Mouse (Mus musculus) hindlimb bud, embryonic 11.5 days (tissue): Measurements from ENCODE around the gene Psmd9.

ENCODE experiments used
- DNase-seq: peaks from one replicate; pipeline ENCODE4 v3.0.0-alpha.2; 2012; ENCODE audit warnings: low read depth, low spot score; ENCODE audit errors: extremely low spot score

Psmd9 gene

GRCm38 (mm10) chr5:123235731-123236130, 66.5 kb downstream of the Psmd9 start:
- no peak for DNase-seq

DNA sequence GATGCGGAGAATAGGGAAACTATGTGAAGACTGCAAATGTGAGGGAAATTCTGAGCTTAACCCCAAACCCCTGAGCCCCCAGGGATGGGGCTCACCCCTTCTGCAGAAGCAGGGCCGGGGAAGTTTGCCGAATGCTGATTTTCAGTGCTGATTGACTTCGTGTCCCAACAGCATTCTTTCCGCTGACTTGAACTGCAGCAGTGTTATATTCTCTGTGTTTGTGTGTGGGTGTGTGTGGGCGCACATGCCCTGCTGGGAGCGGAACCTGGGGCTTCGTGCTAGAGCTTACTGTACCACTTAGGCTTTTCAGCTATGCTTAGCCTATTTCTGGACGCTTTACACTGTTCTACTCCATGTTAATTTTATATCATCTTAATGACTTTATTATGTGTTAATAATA, 67.2 kb downstream of the Psmd9 start:
- no peak for DNase-seq

GRCm38 (mm10) chr5:123239501-123239900, 70.3 kb downstream of the Psmd9 start:
- DNase-seq: no peak

DNA sequence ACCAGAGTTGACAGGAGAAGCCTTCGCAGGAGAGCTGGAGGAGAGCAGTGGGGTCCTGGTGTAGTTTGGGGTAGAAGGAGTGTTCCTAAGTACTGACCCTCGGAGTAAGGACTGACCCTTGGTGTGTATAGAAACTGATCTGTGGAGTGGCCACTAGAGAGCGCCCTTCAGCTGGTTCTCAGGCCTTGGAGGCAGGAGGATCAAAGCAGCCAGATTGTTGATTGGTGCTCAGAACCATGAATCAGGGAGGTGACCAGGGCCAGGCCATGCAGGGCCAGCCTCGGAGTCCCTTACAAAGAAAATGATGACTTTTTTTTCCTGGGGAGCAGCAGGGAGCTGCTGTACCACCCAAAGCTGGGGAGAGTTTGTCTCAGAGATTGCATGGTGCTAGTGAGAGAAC, 76.3 kb downstream of the Psmd9 start:
- no peak for DNase-seq

- DNase-seq: no peak
These were observed 82.2 kb downstream of the Psmd9 start for GRCm38 (mm10) chr5:123251390-123251789.

DNA sequence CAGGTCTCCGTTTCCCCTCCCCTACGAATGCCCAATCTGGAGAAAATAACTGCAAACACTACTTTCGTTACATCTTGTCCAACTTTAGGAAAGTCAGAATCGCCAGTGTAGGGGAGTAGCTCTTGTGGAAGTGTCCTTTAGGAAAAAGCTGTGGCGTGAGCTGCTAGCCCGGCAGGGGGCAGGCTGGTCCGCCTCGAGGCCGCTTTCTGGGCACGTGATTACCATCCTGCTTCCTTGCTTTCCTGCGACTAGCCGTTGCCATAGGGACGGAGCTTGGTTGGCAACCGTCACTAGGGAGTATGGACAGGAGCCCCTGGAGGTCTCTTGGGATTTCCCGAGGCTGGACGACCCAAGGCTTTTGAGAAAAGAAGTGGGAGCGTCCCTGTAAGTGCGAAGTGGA, 82.6 kb downstream of the Psmd9 start, which contains the start of gene Wdr66:
Wdr66 (plus strand) TSS at position 269 of the 400 bp plus-strand sequence.
- peak; percentile 79 for DNase-seq

DNA sequence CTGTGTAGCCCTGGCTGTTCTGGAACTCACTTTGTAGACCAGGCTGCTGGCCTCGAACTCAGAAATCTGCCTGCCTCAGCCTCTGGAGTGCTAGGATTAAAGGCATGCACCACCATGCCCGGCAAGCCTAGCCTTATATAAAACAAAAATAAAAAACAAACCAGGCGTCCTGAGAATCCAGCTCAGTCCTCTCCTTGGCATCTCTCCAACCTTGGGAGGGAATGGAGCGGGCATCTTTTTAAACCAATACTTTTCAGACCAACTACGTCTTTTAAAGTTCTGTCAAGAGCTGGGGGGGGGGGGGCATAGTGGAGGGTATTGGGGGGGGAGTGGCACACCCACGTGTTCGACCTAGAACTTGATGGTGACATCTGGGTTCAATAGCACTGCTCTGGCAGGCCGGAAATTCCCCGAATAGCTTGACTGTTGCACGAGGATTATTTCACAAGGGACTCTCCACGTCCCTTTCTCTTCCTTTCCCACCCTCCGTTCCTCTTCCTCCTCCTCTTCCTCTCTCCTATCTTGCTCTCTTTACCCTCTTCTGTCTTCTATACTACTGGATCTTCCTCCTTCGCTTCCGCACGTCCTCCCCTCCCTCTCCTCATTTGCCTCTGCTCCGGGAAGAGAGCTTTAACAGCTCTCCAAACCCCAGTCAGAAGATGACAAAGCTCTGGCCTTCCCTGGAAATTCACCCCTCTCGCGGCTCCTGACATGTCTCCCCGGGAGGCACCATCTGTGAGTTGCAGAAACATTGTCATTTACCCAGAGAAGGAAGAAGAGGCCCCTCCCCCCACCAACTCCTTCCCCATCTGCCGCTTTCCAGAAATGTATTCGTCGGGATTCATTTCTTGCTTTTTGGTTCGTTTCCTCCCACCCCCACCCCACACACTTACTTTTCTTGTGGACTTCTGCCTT, 87.9 kb downstream of the Psmd9 start:
- DNase-seq: no peak

GRCm38 (mm10) chr5:123258990-123259389, 89.8 kb downstream of the Psmd9 start:
- no peak for DNase-seq

DNA sequence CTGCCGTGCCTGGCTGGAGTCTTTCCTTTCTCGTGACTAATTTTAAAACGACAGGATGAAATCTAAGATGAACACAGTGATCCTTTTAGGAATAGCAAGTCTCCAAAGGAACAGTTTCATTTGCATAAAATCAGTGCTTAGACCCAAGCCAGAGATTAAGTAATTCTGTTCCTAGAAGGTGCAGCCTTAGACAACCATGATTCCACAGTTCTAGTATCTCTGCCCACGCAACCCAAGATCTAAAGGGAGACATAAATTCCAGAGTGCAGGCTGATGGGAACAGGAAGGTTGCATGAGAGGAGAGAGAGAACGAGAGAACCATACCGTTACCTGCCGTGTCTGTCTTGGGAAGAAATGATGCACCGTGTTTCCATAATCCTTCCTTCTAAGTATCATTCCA, 91.5 kb downstream of the Psmd9 start:
- DNase-seq: no peak

- no peak for DNase-seq
These were observed 97.7 kb downstream of the Psmd9 start for GRCm38 (mm10) chr5:123266909-123267308.

DNA sequence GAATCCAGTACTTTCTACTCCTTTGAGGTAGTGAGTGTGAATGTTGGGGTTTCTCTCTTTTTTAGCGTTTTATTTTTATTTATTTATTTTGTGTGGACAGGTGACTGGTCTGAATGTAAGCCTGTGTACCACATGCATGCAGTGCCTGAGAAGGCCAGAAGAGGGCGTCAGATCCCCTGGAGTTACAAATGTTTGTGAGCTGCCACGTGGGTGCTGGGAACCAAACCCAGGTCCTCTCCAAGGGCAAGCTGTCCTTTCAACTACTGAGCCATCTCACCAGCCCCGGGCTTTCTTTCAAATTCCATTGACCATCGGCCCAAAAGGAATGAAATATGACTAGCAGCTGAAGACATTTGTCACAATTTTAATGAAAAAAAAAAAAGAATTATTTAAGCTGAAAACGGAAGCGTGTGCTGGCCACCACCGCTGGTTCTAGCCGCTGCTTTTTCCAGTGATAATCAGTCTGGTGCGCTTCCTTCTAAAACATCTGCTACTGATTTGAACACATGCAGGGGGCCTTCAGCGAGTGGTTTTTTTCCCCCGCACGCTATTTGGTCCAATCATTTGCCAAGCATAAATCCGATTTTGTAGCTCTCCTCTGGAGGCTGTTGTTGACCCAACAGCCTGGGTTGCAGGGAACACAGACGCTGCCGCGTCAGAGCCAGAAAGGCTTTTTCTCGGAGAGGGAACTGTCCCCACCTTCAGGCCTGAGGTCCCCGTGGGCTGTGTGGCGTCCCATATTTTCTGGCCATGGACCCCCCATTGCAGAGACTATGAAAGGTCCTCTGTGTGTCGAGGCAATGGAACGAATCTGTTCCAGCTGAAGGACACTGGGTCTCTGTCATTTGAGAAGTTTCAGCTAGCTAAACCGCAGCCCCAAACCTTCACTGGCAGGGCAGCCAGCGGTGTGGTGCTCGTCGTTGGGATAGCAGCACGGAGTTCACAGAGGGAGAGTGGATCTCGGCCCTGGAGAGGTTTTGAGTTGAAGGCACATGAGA, 99.6 kb downstream of the Psmd9 start:
- DNase-seq: no peak

GRCm38 (mm10) chr5:123270917-123271316, 101.7 kb downstream of the Psmd9 start:
- DNase-seq: no peak

- DNase-seq: no peak
These were observed 103.7 kb downstream of the Psmd9 start for GRCm38 (mm10) chr5:123272927-123273326.

DNA sequence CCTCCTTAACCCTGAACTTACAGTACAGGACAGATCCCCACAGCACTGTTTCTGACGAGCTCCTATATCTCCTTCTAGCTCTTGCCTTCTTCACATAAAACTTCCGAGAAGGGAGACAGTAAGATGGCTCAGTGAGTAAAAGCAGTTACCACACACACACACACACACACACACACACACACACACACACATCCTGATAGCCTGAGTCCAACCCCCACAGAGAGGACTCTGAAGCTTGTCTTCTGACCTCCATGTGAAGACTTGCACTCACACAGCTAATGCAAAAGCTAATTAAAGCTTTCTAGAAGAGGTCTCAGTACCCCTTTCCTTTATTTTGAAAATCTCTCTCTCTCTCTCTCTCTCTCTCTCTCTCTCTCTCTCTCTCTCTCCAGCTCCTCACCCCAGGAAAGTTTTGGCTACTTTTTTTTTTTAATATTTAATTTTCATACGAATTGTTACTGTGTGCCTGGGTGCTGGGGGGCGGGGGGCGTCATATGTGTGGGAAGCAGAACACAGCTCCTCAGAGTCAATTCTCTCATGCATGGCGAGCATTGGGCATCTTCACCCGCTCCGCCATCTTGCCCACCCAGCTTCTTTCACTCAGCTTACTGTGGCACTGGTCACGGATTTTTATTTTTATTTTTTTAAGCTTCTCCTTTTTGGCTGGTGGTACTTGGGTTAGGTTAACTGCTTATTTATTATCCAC, 107.6 kb downstream of the Psmd9 start:
- no peak for DNase-seq

DNA sequence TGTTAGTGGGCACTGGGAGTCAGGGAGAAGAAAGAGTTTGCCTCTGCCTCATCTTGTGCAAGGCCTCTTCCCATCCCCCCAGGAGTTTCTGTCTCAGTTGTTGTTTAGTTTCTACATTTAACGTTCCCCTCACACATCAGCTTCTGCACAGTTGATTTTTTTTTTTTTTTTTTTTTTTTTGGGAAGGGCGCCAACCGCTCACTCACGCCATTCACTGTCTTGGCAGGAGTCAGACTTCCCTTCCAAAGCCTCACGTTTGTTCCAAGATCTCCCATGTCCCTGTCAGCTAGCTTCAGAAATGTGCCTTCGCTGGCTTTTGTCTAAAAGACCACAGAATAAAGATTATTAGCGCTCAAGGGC, 108.1 kb downstream of the Psmd9 start:
- DNase-seq: no peak

DNA sequence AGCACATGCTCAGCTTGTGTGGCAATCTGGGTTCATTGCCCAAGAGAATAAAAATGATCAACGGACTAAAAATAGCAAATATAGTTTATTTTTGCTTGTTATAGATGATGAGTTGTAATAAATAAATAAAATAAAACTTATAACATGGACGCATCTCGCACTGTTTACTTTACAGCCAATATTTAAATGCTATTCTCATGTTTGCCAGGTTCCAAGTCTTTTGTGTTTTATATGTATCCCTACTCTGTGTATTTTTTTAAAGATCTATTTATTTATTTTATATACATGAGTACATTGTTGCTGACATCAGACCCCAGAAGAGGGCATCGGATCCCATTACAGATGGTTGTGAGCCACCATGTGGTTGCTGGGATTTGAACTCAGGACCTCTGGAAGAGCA, 108.5 kb downstream of the Psmd9 start:
- no peak for DNase-seq

DNA sequence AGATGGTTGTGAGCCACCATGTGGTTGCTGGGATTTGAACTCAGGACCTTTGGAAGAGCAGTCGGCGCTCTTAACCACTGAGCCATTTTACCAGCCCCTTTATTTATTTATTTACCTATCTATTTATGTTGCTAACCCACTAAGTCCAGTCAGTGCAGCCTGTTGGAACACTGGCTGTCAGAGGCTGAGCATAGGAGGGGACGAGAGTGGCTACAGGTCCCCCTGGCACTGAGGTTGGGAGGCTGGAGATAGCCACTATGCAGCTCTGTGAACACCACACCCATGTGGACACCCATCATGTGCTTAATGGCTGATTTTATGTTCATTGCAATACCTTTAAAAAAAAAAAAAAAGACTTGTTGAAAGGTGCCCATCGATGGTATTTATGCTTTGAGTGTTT, 110.0 kb downstream of the Psmd9 start:
- no peak for DNase-seq

DNA sequence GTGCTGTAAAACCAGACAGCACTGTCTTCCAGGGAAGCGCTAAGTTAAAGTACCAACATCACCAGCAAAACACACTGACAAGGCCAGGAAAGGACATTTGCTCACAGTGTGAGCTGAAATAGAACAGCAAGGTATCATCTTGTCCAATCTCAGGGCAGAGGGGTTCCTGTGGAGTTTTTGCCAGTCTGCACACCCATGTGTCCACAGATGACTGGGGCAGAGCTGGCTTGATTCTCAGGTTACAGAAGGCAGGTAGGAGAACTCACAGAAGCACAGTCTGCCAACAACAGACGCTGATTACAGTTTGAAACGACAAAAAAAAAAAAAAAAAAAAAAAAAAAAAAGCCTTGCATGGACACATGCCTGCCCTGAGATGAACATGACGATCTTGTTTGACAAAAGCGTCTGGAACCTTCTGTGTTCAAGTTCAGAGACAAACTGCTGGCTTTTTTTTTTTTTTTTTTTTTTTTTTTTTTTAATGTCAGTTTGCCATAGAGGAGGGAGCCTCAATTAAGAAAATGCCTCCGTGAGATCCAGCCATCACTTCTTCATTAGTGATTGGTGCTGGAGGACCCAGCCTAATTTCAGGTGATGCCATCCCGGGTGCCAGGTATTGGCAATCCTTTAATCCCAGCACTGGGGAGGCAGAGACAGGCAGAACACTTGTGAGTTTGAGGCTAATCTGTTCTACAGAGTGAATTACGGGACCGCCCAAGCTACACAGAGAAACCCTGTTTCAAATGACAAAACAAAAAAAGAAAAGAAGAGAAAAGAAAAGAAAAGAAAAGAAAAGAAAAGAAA, 112.3 kb downstream of the Psmd9 start:
- no peak for DNase-seq

DNA sequence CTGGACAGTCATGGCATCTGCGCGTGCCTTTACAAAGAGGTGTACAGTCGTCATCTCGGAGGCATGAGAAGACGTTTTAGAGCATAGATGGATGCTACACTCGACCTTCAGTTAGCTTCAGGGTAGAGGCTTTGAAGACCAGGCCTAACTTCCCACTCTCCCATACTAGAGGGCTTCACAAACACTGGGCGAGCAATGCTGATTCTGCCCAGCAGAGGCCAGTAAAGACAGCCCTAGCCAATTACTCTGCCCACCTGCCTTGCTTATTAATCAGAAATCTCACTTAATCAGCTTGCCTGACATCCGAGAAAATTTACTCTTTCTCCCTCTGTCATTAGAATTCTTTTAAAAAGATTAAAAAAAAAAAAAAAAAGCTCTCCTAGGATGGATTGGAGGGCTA, 116.0 kb downstream of the Psmd9 start:
- no peak for DNase-seq

DNA sequence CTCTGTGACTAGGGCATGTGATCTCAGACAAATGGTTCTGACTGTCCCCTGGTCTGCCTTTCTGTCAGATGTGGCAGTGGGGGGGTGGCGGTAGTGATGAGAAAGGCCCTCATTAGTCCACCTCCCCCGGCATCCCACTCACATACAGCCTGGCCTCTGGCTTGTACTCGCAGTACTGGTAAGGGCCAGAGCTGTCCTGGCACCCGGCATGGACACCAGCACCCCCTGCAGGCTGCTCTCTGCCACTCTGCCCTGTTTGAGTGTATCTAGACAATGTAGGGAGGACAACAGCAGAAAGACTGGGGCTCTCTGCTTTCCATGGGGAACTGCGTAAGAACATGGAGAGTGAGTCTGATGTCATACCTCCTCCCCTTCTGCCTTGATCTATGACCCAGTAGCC, 118.9 kb downstream of the Psmd9 start:
- no peak for DNase-seq
